Mouse (Mus musculus): ENCODE results near the gene Chd2. TPM values are rescaled to one million over a fixed set of nuclear protein-coding genes. Genes with fewer than 3 reads are reported as not detected.

Chd2 gene
- total RNA-seq, 2 experiments from 2014 or later, result 47.2 to 49.8 TPM

- DNase-seq (ENCODE audit: low spot score in 2 of 2), result no peak
Observed at GRCm38 (mm10) chr7:73564131-73564530, 22.5 kb upstream of the Chd2 start.

- DNase-seq (ENCODE audit: low spot score in 2 of 2), result no peak
Observed at GRCm38 (mm10) chr7:73561492-73562055, 19.9 kb upstream of the Chd2 start.

- no peak for DNase-seq (ENCODE audit: low spot score in 2 of 2)
Observed at GRCm38 (mm10) chr7:73560811-73561210, 19.2 kb upstream of the Chd2 start.

GRCm38 (mm10) chr7:73559853-73560190 lies 18.2 kb upstream of the Chd2 start:
- no peak for DNase-seq (ENCODE audit: low spot score in 2 of 2)

DNA sequence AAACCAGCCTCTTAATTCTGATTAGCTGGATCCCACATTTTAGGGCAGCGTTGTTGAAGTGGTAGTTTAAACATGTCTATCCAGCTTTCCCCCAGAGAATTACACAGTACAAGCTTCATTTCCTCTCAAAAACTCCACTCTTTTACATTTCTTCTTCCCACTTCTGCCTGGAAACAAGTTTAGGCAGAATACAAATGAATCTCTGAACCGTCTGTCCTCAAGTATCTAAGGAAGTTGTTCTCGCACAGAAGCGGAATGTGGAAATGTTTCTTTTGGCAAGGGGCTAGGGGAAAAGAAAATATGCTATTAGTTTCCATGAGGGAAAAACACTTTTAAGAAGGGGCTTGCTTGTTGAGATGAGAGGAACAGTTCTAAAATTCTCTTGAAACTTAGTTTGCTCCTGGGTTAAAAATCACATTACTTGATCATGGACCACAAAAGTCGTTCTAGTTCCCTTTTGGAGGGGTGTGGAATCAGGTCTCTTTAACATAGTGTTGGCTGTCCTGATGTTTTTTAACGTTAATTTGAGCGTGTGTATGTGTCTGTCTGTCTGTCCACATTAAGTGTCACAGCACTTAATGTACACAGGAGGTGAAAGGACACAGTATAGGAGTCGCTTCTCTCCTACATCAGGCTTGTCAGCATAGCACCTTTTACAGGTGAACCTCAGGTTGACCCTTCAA lies 17.7 kb upstream of the Chd2 start:
- no peak for DNase-seq (ENCODE audit: low spot score in 2 of 2)

DNA sequence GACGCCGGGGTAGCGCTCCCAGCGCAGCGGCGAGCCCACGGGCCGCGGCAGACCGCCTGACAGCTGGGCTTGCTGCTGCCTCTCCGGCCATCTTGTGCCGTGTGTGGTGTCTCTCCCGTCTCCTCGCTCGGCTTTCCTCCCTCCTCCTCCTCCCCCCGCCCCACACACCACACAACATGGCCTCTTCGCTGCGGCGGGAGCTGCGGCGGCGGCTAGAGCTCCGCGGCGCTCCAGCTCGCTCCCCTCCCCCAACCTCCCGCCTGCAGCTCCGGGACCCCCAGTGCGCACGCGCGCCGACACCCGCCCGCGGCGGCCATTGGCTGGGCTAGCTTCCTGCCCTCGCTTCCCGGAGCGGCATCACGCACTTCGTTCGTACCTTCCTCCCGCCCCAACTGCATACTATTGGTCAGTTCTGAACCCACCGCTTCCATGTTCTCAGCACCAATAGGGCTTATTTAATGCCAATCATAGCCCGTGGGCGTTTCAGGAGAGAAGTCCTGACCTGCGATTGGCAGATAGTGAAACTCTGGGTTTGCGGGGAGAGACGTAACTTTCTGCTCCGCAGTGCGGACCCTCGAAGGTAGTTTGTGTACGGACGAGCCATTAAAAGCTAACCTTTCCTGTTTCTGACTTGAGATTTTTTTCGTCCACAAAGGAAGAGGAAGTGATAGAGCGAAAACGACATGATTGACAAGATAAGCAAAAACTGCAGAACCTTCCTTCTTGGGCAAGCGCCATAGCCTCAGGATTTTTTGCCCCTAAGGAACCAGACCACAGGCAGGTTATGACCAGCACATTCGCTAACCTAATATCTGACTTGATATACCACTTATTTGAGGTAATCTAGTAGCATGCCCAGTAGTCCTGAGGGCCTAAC lies 16.9 kb upstream of the Chd2 start:
- DNase-seq (ENCODE audit: low spot score in 2 of 2), result peak; percentile 98 to 100

DNA sequence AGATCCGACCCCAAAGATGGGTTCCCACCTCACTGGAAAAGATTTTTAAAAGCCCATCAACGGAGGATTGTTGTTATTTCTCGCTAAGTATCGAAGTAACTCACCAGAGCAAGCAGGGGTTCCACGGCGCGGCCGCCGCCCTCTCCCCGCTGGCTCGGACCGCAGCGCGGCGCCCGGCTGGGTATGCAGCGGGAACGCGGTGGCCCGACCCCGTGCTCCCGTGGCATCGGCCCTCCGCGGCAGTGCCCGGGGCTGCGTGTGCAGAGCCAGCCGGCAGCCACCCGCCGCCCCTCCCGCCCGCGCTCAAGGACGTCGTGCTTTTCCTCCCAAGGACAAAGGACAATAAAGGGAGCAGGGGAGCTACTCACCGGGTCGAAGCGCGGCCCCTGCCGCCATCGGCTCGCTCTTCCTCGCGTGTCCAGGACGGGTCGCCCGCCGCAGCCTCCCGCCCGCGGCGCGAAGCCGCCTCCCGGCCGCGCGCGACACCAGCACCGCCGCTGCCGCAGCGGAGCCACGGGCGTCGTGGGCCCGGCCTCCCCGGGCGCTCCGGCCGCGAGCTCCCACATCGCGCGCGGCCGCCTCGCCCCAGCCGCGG lies 16.1 kb upstream of the Chd2 start:
- DNase-seq (ENCODE audit: low spot score in 2 of 2), result peak in 1 of 2 experiments; percentile 39

DNA sequence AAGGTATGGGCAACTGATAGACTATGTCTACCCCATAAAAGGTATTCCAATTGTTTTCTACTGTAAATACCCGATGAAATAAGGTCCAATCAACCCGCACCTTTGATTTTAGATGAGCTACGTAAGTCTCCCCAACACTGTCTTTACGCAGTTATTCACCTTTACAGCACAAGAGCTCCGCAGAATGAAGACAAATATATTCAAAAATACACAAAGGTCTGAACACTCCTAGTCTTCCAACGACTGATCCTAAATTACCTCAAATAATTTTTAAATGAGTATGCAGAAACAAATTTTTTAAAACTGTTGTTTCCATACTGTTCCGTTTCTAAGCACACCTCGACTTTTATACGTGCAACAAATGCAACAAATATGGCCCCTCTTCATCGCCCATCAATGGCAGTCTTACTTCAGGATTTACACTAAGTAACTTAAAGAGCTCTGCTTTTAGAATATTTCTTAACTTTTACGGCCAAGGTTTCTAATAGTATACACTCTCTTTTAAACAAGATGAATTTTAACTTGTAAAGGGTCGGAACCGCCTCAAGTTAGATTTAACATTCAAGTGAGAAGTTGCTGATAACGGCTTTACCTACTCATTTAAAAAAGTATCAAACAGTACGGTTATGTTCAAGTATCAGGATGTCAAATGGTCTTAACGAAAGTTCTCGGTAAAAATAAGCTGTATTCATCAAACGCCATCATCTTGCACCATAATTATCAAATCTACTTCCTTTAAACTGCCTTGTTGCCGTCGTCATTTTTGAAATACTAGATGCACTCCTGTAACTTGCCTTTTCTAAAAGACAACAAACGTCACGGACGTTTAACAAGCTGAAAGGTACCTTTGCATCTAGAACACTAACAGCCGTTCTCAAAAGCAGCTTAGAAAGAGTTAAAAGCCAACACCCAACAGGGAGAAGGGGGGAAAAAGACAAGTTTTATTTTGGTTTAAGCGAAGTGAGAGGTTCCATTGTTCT lies 15.3 kb upstream of the Chd2 start:
- no peak for DNase-seq (ENCODE audit: low spot score in 2 of 2)

GRCm38 (mm10) chr7:73555918-73556580 lies 14.4 kb upstream of the Chd2 start:
- DNase-seq (ENCODE audit: low spot score in 2 of 2), result no peak

GRCm38 (mm10) chr7:73554849-73555248 lies 13.2 kb upstream of the Chd2 start:
- no peak for DNase-seq (ENCODE audit: low spot score in 2 of 2)

GRCm38 (mm10) chr7:73553160-73553559 lies 11.5 kb upstream of the Chd2 start:
- DNase-seq (ENCODE audit: low spot score in 2 of 2), result no peak

DNA sequence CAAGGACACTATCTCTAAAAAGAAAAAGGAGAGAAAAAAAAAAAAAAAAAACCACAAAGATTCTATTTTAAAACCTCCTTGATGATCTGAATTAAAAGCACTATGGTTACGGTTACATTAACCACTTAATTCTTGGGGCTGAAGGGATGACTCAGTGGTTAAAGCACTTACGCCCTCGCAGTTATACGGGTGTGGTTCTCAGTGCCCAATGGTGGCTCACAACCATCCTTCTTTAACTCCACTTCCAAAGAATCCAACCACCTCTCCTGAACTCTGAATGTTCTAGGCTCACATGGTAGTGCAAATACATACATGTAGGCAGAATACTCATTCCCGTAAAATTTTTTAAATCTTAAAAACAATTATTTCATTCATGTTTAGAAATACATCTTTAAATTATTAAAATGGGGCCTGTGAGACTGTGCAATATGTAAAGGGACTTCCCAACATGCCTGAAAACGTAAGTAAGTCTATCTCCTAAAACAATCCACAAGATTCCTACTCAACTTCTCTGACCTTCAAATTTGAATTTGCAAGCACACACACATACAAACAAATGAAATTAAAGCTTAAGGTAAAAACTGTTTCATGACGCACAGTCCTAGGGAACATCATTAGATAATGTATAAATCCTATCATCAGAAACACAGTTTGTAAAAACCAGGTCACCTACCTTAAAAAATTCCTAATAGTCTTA lies 10.6 kb upstream of the Chd2 start:
- no peak for DNase-seq (ENCODE audit: low spot score in 2 of 2)

- DNase-seq (ENCODE audit: low spot score in 2 of 2), result no peak
Observed at GRCm38 (mm10) chr7:73551370-73551769, 9.7 kb upstream of the Chd2 start.

DNA sequence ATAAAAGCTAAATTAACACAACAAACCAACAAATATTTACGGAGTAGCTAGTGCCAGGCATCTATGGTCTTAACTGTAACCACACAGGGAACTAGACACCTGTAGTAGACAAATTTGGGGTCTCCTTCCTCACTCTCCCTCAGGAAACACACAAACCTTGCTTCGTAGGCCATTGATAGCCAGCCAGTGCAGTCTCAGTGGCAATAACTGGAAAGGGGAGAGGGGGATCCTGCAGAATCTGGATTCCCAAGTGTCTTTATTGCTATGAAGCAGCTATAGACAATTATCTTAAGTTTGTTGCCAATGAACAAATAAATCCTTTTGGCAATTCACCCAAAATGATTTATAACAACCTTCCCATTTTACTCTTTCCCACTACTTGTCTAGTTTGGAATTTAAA lies 6.4 kb upstream of the Chd2 start:
- DNase-seq (ENCODE audit: low spot score in 2 of 2), result no peak

- no peak for DNase-seq (ENCODE audit: low spot score in 2 of 2)
Observed at GRCm38 (mm10) chr7:73546561-73547510, 5.2 kb upstream of the Chd2 start.

- DNase-seq (ENCODE audit: low spot score in 2 of 2), result no peak
Observed at GRCm38 (mm10) chr7:73545004-73545403, 3.4 kb upstream of the Chd2 start.

- no peak for DNase-seq (ENCODE audit: low spot score in 2 of 2)
Observed at GRCm38 (mm10) chr7:73542131-73542853, 662 bp upstream of the Chd2 start.

GRCm38 (mm10) chr7:73541079-73541390 lies 595 bp downstream of the Chd2 start:
- DNase-seq (ENCODE audit: low spot score in 2 of 2), result no peak
